Mouse (Mus musculus): ENCODE data around the gene Gm21488.
"Not testable (repeated sequence)": the region's sequence is repeated elsewhere in the genome, so short reads cannot be mapped to it uniquely, and the experiment has no call there.

Gene Gm21488

DNA sequence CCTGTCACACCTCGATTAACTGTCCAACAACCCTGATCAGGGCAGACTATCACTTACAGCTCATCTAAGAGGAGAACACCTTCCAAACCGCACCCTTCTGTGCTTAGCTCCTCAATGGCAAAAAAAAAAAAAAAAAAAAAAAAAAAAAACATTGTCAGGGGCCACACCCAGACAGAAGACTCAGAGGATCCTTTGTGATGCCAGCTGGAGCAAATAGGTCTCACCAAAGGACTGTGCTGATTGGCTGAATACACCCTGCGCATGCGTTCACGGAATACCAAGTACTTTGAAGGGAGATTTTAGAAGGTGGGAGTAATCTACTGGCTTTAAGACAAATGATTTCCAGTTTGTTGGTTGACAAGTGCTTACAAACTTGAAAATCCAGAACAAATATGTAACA, at the start of gene Gm21488:
TSS of gene Gm21488 (minus strand) at position 101 of the 400 bp plus-strand sequence.
- not testable (repeated sequence) for DNase-seq

All from thymus, postnatal 4 days (tissue).